Comparison of ENCODE assay signal across 9 mouse cellular contexts in genomic region chr16:34119370-34119769, GRCm38 (mm10).
DNase-seq lines count a peak whose midpoint lies in the region; ATAC-seq and TF ChIP-seq lines count a peak whose summit lies in the region.
"Had no signal": no experiment of that assay in that cellular context is flagged by ENCODE, and none has a peak within 500 bp of the region (broad histone marks: within the 10 kb centered on the region; RNA-seq: fewer than 3 reads in every experiment).

No protein-coding gene starts in this region.

- no peaks in the 10 kb centered on the region for H3K27me3 ChIP-seq in hindbrain, embryonic 16.5 days (replicated peaks; ENCODE audit: control insufficient read depth, insufficient read depth, low read length)
- H3K27me3 ChIP-seq in hindbrain, embryonic 12.5 days: no peaks in the 10 kb centered on the region
- H3K27me3 ChIP-seq in E14TG2a.4 (ENCODE audit: insufficient read depth, low read length): peaks cover 5% of the 10 kb centered on the region; the same call in 1 of the 2 replicates
- no peaks in the 10 kb centered on the region for H3K27me3 ChIP-seq in hindbrain, postnatal 0 days (ENCODE audit: insufficient read depth, low read length)
- H3K27me3 ChIP-seq in stomach, postnatal 0 days (ENCODE audit: control insufficient read depth, insufficient read depth, low read length): no peaks in the 10 kb centered on the region
- H3K27me3 ChIP-seq: embryonic facial prominence, embryonic 13.5 days had no signal

- H3K9me3 ChIP-seq in hindbrain, embryonic 16.5 days (ENCODE audit: control insufficient read depth, low read length): no peaks in the 10 kb centered on the region
- H3K9me3 ChIP-seq in hindbrain, embryonic 12.5 days (replicated peaks): no peaks in the 10 kb centered on the region
- no peaks in the 10 kb centered on the region for H3K9me3 ChIP-seq in E14TG2a.4 (ENCODE audit: low read length)
- H3K9me3 ChIP-seq in hindbrain, postnatal 0 days (ENCODE audit: low read length): no peaks in the 10 kb centered on the region
- H3K9me3 ChIP-seq in stomach, postnatal 0 days (ENCODE audit: control insufficient read depth, low read length): no peaks in the 10 kb centered on the region
- H3K9me3 ChIP-seq: embryonic facial prominence, embryonic 13.5 days had no signal

- WGBS in hindbrain, embryonic 16.5 days: 34% methylated on average over 2 of the region's 2 CpGs
- 22% methylated on average over 2 of the region's 2 CpGs for WGBS in hindbrain, embryonic 12.5 days
- WGBS in hindbrain, postnatal 0 days: 18% methylated on average over 2 of the region's 2 CpGs
- 32% methylated on average over 2 of the region's 2 CpGs for WGBS in stomach, postnatal 0 days

- H3K4me3 ChIP-seq in hindbrain, embryonic 16.5 days (ENCODE audit: low read length): no peak overlapping the region
- no peak overlapping the region for H3K4me3 ChIP-seq in hindbrain, embryonic 12.5 days
- H3K4me3 ChIP-seq in E14TG2a.4 (replicated peaks; ENCODE audit: low read length): no peak overlapping the region
- H3K4me3 ChIP-seq in hindbrain, postnatal 0 days (ENCODE audit: low read length): no peak overlapping the region
- no peak overlapping the region for H3K4me3 ChIP-seq in stomach, postnatal 0 days (ENCODE audit: low read depth, low read length)
- H3K4me3 ChIP-seq: embryonic facial prominence, embryonic 13.5 days had no signal

- H3K4me1 ChIP-seq in hindbrain, embryonic 16.5 days (ENCODE audit: control insufficient read depth, insufficient read depth, low read depth, low read length): no peaks in the 10 kb centered on the region
- no peaks in the 10 kb centered on the region for H3K4me1 ChIP-seq in hindbrain, embryonic 12.5 days
- no peaks in the 10 kb centered on the region for H3K4me1 ChIP-seq in E14TG2a.4 (replicated peaks; ENCODE audit: low read depth, low read length)
- no peaks in the 10 kb centered on the region for H3K4me1 ChIP-seq in hindbrain, postnatal 0 days (ENCODE audit: insufficient read depth, low read length)
- no peaks in the 10 kb centered on the region for H3K4me1 ChIP-seq in stomach, postnatal 0 days (replicated peaks; ENCODE audit: control insufficient read depth, insufficient read depth)
- H3K4me1 ChIP-seq: embryonic facial prominence, embryonic 13.5 days had no signal

- H3K27ac ChIP-seq in hindbrain, embryonic 16.5 days (ENCODE audit: low read depth, low read length): no peak overlapping the region
- no peak overlapping the region for H3K27ac ChIP-seq in hindbrain, embryonic 12.5 days
- H3K27ac ChIP-seq in hindbrain, postnatal 0 days: no peak overlapping the region
- H3K27ac ChIP-seq in stomach, postnatal 0 days (replicated peaks): no peak overlapping the region
- H3K27ac ChIP-seq: embryonic facial prominence, embryonic 13.5 days had no signal

- no peak for TF ChIP-seq EP300 in stomach, postnatal 0 days (optimal IDR thresholded peaks at IDR 0.05)

- ATAC-seq in hindbrain, embryonic 16.5 days: 0 out of 2 replicates have a peak, but pooled peaks have one; percentile 19
- ATAC-seq in hindbrain, embryonic 12.5 days (ENCODE audit: low FRiP score): no peak
- ATAC-seq in hindbrain, postnatal 0 days: no peak
- ATAC-seq in stomach, postnatal 0 days (ENCODE audit: low FRiP score, low TSS enrichment): no peak
- ATAC-seq in frontal cortex, adult (ENCODE audit: low TSS enrichment): no peak

- TF ChIP-seq CTCF in E14TG2a.4 (conservative IDR thresholded peaks at IDR 0.05; ENCODE audit: low read length): peak; percentile 68
- TF ChIP-seq CTCF in hindbrain, postnatal 0 days (IDR thresholded peaks at IDR 0.05; ENCODE audit: low read depth): peak; percentile 82
- peak; percentile 83 for TF ChIP-seq CTCF in stomach, postnatal 0 days (IDR thresholded peaks at IDR 0.05; ENCODE audit: low read depth)

- H3K9ac ChIP-seq in hindbrain, embryonic 16.5 days (ENCODE audit: low read depth, low read length): no peak overlapping the region
- H3K9ac ChIP-seq in hindbrain, embryonic 12.5 days: no peak overlapping the region
- no peak overlapping the region for H3K9ac ChIP-seq in hindbrain, postnatal 0 days (replicated peaks; ENCODE audit: low read length)
- H3K9ac ChIP-seq in stomach, postnatal 0 days (ENCODE audit: low read length): no peak overlapping the region
- H3K9ac ChIP-seq: embryonic facial prominence, embryonic 13.5 days had no signal

- H3K4me2 ChIP-seq in hindbrain, embryonic 16.5 days (ENCODE audit: low read length): no peak overlapping the region
- H3K4me2 ChIP-seq in hindbrain, embryonic 12.5 days (replicated peaks): no peak overlapping the region
- no peak overlapping the region for H3K4me2 ChIP-seq in hindbrain, postnatal 0 days (ENCODE audit: low read depth, low read length)
- no peak overlapping the region for H3K4me2 ChIP-seq in stomach, postnatal 0 days (replicated peaks; ENCODE audit: low read depth)
- H3K4me2 ChIP-seq: embryonic facial prominence, embryonic 13.5 days had no signal

- H3K36me3 ChIP-seq in hindbrain, embryonic 16.5 days (ENCODE audit: control insufficient read depth, insufficient read depth, low read length): no peaks in the 10 kb centered on the region
- H3K36me3 ChIP-seq in hindbrain, embryonic 12.5 days: no peaks in the 10 kb centered on the region
- no peaks in the 10 kb centered on the region for H3K36me3 ChIP-seq in E14TG2a.4 (ENCODE audit: insufficient read depth, low read length)
- no peaks in the 10 kb centered on the region for H3K36me3 ChIP-seq in hindbrain, postnatal 0 days (ENCODE audit: insufficient read depth, low read length)
- H3K36me3 ChIP-seq in stomach, postnatal 0 days (ENCODE audit: control insufficient read depth, insufficient read depth, low read length): no peaks in the 10 kb centered on the region

- peak; percentile 74 for DNase-seq in 3T3-L1 (ENCODE audit: low read depth, low spot score)
- peak; percentile 64 for DNase-seq in hindbrain, postnatal 0 days (ENCODE audit: low spot score)
- peak; percentile 27 for DNase-seq in stomach, postnatal 0 days (ENCODE audit: low spot score)
- DNase-seq in thymus, adult 18-20 months: no peak

Comparison
In these comparisons a context has a peak if more than half of its experiments do, and no peak if none do; other contexts are left out.
1. DNase-seq: peak in 3T3-L1 (single experiment), hindbrain, postnatal 0 days (single experiment) and stomach, postnatal 0 days (single experiment); none in thymus, adult 18-20 months (0 of 2).
2. Peak in every context shown above with its lines, with median percentiles within 50 percentile points of each other: CTCF ChIP-seq.